Mouse (Mus musculus): ENCODE data around the gene Krt33b. TPM values are rescaled to one million over a fixed set of nuclear protein-coding genes. Genes with fewer than 3 reads are reported as not detected.

The Krt33b gene
- polyA plus RNA-seq (2017; shearing (Covaris generic)), result not detected

GRCm38 (mm10) chr11:100029768-100030167 lies at the start of gene Krt33b:
Gene Krt33b, minus strand, starts transcription at chr11:100029868.

GRCm38 (mm10) chr11:100050451-100050850 lies 20.8 kb upstream of the Krt33b start, which contains the start of gene Krt31:
Gene Krt31, minus strand, starts transcription at chr11:100050551.

GRCm38 (mm10) chr11:100041454-100041853 lies 11.8 kb upstream of the Krt33b start, which contains the start of gene Krt34:
Gene Krt34, minus strand, starts transcription at chr11:100041554.

GRCm38 (mm10) chr11:100016112-100016511 lies 13.6 kb downstream of the Krt33b start, which contains the start of gene Krt33a:
Gene Krt33a, minus strand, starts transcription at chr11:100016212.

GRCm38 (mm10) chr11:99993620-99994383 lies 35.9 kb downstream of the Krt33b start, which contains the start of gene Krtap17-1:
Gene Krtap17-1, minus strand, starts transcription at chr11:99993994.

GRCm38 (mm10) chr11:99986180-99986647 lies 43.5 kb downstream of the Krt33b start, which contains the start of gene Krtap16-1:
Gene Krtap16-1, minus strand, starts transcription at chr11:99986597.

GRCm38 (mm10) chr11:99978953-99979352 lies 50.7 kb downstream of the Krt33b start, which contains the start of gene Krtap29-1:
Gene Krtap29-1, minus strand, starts transcription at chr11:99979053.

Other genes with a start within 250 kb of the Krt33b start
- not detected for gene Krtap4-8, start 249.2 kb downstream of the Krt33b start, polyA plus RNA-seq (2017; shearing (Covaris generic))
- gene Krtap4-9, start 244.7 kb downstream of the Krt33b start, polyA plus RNA-seq (2017; shearing (Covaris generic)), result not detected
- gene Gm11596, start 236.4 kb downstream of the Krt33b start, polyA plus RNA-seq (2017; shearing (Covaris generic)), result not detected
- not detected for gene Gm11569, start 230.9 kb downstream of the Krt33b start, polyA plus RNA-seq (2017; shearing (Covaris generic))
- gene Gm11554, start 225.4 kb downstream of the Krt33b start, polyA plus RNA-seq (2017; shearing (Covaris generic)), result not detected
- not detected for gene Krtap4-13, start 220.0 kb downstream of the Krt33b start, polyA plus RNA-seq (2017; shearing (Covaris generic))
- gene Gm11564, start 214.2 kb downstream of the Krt33b start, polyA plus RNA-seq (2017; shearing (Covaris generic)), result not detected
- not detected for gene 2300003K06Rik, start 191.8 kb downstream of the Krt33b start, polyA plus RNA-seq (2017; shearing (Covaris generic))
- gene Krtap4-16, start 178.3 kb downstream of the Krt33b start, polyA plus RNA-seq (2017; shearing (Covaris generic)), result not detected
- gene Gm11568, start 172.0 kb downstream of the Krt33b start, polyA plus RNA-seq (2017; shearing (Covaris generic)), result not detected
- gene Gm11559, start 165.4 kb downstream of the Krt33b start, polyA plus RNA-seq (2017; shearing (Covaris generic)), result not detected
- not detected for gene Krtap9-1, start 156.5 kb downstream of the Krt33b start, polyA plus RNA-seq (2017; shearing (Covaris generic))
- gene Gm11567, start 150.7 kb downstream of the Krt33b start, polyA plus RNA-seq (2017; shearing (Covaris generic)), result not detected
- not detected for gene Krtap31-1, start 121.9 kb downstream of the Krt33b start, polyA plus RNA-seq (2017; shearing (Covaris generic))
- not detected for gene Gm11565, start 115.1 kb downstream of the Krt33b start, polyA plus RNA-seq (2017; shearing (Covaris generic))
- gene Krtap31-2, start 93.6 kb downstream of the Krt33b start, polyA plus RNA-seq (2017; shearing (Covaris generic)), result not detected
- not detected for gene Krtap9-5, start 81.4 kb downstream of the Krt33b start, polyA plus RNA-seq (2017; shearing (Covaris generic))
- gene Krtap29-1, start 50.8 kb downstream of the Krt33b start, polyA plus RNA-seq (2017; shearing (Covaris generic)), result not detected
- gene Krtap16-1, start 43.3 kb downstream of the Krt33b start, polyA plus RNA-seq (2017; shearing (Covaris generic)), result not detected
- gene Krtap17-1, start 35.9 kb downstream of the Krt33b start, polyA plus RNA-seq (2017; shearing (Covaris generic)), result not detected
- not detected for gene Krt33a, start 13.7 kb downstream of the Krt33b start, polyA plus RNA-seq (2017; shearing (Covaris generic))
- gene Krt34, start 11.7 kb upstream of the Krt33b start, polyA plus RNA-seq (2017; shearing (Covaris generic)), result not detected
- not detected for gene Krt31, start 20.7 kb upstream of the Krt33b start, polyA plus RNA-seq (2017; shearing (Covaris generic))
- not detected for gene Krt32, start 58.4 kb upstream of the Krt33b start, polyA plus RNA-seq (2017; shearing (Covaris generic))
- not detected for gene Krt35, start 66.4 kb upstream of the Krt33b start, polyA plus RNA-seq (2017; shearing (Covaris generic))
- not detected for gene Krt36, start 75.8 kb upstream of the Krt33b start, polyA plus RNA-seq (2017; shearing (Covaris generic))
- not detected for gene Krt13, start 91.7 kb upstream of the Krt33b start, polyA plus RNA-seq (2017; shearing (Covaris generic))
- not detected for gene Krt15, start 106.1 kb upstream of the Krt33b start, polyA plus RNA-seq (2017; shearing (Covaris generic))
- gene Krt19, start 118.8 kb upstream of the Krt33b start, polyA plus RNA-seq (2017; shearing (Covaris generic)), result not detected
- not detected for gene Krt9, start 163.4 kb upstream of the Krt33b start, polyA plus RNA-seq (2017; shearing (Covaris generic))
- not detected for gene Krt14, start 177.7 kb upstream of the Krt33b start, polyA plus RNA-seq (2017; shearing (Covaris generic))
- gene Krt16, start 219.0 kb upstream of the Krt33b start, polyA plus RNA-seq (2017; shearing (Covaris generic)), result not detected
- 0.30 TPM for gene Krt17, start 231.2 kb upstream of the Krt33b start, polyA plus RNA-seq (2017; shearing (Covaris generic))
- not detected for gene Krt42, start 240.0 kb upstream of the Krt33b start, polyA plus RNA-seq (2017; shearing (Covaris generic))

Data from CD4-positive, CD25-positive, alpha-beta regulatory T cell (primary cell).